Mouse (Mus musculus): Measurements from ENCODE around the gene Rap1gap2.

The Rap1gap2 gene

GRCm38 (mm10) chr11:74464181-74464977 lies 146.3 kb downstream of the Rap1gap2 start:
- CTCF ChIA-PET, result no interaction called here

- CTCF ChIA-PET, result no interaction called here
Measured at GRCm38 (mm10) chr11:74462651-74463050, 148.1 kb downstream of the Rap1gap2 start.

GRCm38 (mm10) chr11:74459651-74460050 lies 151.1 kb downstream of the Rap1gap2 start:
- CTCF ChIA-PET, result no interaction called here

DNA sequence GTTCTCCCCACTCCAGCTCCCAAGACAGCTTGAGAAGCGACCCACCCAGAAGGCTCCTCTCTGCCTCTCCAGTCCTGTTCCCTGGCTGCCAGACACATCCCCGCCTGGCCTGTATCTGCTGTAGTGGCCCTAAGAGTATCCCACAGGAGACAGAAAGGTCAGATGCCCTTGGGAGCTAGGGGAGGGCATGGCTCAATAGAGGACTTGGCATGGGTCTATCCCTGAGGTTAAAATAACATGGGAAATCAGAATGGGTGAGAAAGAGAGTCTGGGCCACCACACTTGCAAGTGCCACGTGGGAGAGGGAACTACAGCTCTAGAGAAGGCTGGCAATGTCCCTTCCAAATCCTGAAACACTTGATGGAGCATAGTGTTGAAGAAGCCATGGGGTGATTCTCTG lies 152.3 kb downstream of the Rap1gap2 start:
- CTCF ChIA-PET, result no interaction called here

- CTCF ChIA-PET, result no interaction called here
Measured at GRCm38 (mm10) chr11:74457194-74457593, 153.5 kb downstream of the Rap1gap2 start.

GRCm38 (mm10) chr11:74448556-74448955 lies 162.2 kb downstream of the Rap1gap2 start:
- CTCF ChIA-PET, result no interaction called here

GRCm38 (mm10) chr11:74447991-74448403 lies 162.7 kb downstream of the Rap1gap2 start:
- CTCF ChIA-PET, result no interaction called here

DNA sequence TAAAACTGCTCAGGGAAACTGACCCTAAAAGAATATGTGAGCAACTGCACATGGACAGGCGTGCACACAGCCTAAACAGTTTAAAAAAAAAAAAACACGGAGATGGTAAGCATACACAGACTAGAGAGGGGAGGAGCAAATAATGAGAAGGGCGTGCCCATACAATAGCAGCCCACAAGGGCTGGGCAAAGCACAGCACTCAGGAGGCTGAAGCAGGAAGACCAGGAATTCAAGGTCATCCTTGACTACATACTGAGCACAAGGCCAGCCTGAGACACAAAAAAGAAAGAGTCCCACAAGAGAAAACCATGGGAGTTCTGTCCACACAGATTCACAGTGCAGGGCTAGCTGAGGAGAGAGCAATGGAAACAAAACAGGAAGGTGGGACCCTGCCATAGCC lies 165.1 kb downstream of the Rap1gap2 start:
- CTCF ChIA-PET, result no interaction called here

GRCm38 (mm10) chr11:74443924-74444256 lies 166.8 kb downstream of the Rap1gap2 start:
- CTCF ChIA-PET, result no interaction called here

DNA sequence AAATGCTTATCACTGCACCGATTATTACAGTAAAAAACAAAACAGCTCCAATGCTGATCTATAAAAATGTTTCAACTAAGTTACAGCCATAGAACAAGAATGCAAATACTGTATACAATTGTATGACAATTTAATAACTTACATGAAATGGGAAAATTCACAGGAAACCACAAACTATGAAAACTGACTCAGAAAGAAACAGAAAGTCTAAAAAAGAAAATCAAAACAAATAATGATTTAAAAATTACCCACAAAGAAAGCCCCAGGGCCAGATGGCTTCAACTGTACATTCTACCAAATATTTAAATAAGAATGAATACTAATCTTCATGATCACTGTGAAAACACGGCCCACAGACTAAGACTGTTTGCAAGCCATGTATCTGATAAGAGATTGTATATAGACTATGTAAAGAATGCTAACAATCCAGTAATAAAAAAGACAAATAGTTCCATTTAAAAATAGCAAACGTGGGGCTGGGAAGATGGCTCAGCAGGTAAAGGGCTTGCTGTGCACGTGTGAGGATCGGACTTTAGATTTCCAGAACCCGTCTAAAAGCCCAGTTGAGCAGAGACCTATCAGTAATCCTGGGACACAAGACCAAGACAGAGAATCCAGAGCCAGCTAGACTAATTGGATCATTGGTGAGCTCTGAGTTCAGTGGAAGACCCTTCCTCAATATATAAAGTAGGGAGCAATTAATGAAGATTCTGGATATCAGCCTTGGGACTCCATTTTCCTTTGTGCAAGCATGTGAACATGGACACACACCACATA lies 167.4 kb downstream of the Rap1gap2 start:
- CTCF ChIA-PET, result no interaction called here

GRCm38 (mm10) chr11:74442396-74442795 lies 168.3 kb downstream of the Rap1gap2 start:
- CTCF ChIA-PET, result no interaction called here

DNA sequence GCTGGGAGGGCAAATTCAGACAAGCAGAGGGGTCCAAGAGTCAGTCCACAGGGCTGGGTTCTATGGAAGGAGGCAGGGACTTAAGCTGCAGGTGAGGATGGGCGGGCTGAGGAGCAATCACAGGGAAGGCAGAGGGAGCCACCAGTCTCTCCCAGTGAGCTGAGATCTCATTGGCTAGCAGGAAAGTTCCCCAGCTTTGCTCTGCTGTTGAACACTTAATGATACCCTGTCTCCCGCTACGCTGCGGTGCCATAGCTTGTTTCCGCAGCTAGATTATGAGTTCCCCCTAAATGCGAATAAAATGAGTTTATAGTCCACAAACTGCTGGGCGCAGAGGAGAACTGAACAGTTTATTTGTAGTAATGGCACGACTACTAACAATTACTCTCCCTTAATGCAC lies 170.6 kb downstream of the Rap1gap2 start:
- CTCF ChIA-PET, result no interaction called here

- CTCF ChIA-PET, result no interaction called here
Measured at GRCm38 (mm10) chr11:74439202-74439601, 171.5 kb downstream of the Rap1gap2 start.

GRCm38 (mm10) chr11:74438249-74438648 lies 172.5 kb downstream of the Rap1gap2 start:
- CTCF ChIA-PET, result interaction anchor here (0.8 kb wide), 1 partner anchor 26 kb away, joined by 3 read pairs; no protein-coding TSS in a partner anchor

DNA sequence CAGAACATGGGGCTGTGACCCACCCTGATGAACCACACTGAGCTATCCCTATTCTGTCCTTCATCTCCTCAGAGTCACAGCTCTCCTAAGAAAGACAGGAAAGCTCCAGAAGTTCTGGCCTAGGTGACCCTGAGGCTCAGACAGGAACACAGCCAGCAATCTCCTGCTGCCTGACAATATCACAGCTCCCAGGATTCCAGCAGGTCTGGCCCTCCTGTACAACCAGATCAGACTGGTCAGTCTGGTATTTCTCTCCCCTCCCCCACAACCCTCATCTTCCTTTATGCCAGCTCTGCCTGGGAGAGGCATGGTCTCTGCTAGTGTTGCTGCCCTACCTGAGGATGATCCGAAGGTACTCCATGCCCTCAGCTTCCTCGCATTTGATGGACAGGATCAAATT lies 175.3 kb downstream of the Rap1gap2 start:
- CTCF ChIA-PET, result no interaction called here

- CTCF ChIA-PET, result no interaction called here
Measured at GRCm38 (mm10) chr11:74433000-74433399, 177.7 kb downstream of the Rap1gap2 start.

DNA sequence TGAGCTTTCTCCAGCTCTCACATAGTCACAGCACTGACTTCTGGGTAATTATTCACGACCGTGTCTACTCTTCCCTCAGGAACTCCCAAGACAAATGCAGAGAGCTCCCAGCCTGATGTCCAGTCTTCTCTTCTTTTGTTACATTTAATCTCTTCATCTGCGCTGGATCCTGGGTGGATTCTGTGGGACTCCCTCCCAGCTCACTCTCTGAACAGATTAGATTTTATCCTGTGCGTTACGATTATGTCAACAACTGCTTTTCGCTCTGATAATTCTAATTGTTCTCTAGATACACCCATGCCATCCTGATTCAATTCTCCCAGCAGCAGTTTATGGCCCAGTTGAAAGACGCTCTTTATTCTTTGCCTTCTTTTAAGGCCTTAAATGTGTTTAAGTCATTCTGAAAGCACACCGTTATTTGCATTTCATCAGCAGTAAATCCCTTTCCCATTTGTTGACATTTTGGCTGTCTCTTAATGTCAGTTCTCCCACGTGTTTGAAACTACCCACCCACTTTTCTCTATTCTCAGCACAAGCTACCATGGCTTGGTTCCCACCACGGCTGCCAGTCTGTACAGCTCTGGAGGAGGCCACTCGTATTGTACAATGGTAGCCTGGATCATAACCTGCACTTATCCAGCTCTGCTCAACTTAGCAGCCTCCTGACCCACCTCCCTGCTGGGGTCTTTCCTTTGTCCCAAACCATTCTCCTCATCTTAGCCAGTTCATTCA lies 180.8 kb downstream of the Rap1gap2 start:
- CTCF ChIA-PET, result no interaction called here

GRCm38 (mm10) chr11:74426306-74426705 lies 184.4 kb downstream of the Rap1gap2 start:
- CTCF ChIA-PET, result no interaction called here

DNA sequence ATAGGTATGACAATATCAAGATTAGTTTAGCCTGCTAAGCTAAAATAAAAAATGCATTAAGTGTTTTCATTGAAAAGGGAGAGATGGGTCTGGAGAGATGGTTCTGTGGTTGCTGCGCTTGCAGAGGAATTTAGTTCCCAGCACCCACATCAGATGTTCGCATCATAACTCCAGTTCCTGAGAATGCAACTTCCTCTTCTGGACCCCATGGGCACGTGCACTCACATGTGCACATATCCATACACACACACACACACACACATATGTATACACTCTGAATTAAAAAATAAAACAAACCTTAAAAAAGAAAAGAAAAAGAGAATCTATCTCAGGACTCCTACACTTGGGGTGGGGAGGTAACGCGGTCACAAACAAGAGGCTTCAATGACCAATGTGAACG lies 188.7 kb downstream of the Rap1gap2 start:
- CTCF ChIA-PET, result no interaction called here

DNA sequence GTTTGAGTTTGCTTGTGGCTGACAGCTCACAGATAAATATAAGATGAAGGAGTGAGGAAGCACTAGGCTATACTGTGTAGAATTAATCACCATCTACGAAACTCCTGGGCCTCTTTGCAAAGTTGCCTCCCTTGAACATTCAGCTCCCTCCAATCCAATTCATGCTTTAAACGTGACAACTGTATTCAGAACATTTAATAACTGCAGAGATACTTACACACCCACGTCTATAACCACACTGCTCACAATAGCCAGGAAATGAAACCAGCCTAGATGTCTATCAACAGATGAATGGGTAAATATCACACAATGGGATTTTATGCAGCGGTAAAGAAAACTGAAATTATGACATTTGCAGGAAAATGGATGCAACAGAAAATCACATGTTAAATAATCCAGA lies 189.6 kb downstream of the Rap1gap2 start:
- CTCF ChIA-PET, result no interaction called here

DNA sequence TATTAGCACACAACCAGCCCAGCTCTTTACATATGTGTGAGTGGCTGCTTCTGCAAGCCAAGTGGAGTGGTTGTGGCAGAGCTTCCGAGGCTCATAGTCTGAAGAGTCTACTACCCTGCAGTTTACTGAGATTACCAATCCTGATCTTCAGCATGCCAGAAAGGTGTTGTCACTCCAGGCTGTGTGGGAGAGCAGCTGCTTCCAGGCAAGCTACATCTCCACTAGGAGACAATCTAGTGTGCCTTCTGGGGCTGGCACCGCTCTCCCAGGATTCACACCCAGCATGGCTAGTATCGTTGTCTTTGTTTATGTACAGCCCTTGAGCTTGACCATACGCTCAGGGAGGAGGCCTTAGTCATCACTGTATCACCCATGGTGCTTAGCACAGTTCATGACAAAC lies 191.1 kb downstream of the Rap1gap2 start:
- CTCF ChIA-PET, result no interaction called here

- CTCF ChIA-PET, result no interaction called here
Measured at GRCm38 (mm10) chr11:74415736-74416135, 195.0 kb downstream of the Rap1gap2 start.

GRCm38 (mm10) chr11:74414112-74414511 lies 196.6 kb downstream of the Rap1gap2 start:
- CTCF ChIA-PET, result no interaction called here
